Mouse (Mus musculus): Measurements from ENCODE around the gene Myoz2.

DNA sequence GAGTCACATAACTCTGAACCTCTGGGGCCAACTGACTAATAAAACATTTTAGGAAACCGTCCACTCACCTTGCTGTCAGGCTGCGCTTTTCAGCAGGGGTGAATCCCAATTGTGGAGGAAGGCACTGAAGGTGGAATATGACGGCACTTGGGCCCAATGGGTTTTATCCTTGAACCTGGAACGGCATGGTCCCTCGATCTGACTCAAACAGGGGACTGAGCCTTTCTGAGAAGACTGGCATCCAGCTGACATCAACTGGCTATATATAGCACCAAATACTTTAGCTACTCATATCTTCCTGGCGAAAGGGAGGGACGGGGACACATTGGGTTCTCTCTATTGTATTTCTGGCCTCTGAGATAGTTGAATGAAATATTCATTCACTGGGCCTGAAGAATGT, at the start of gene Myoz2:
- TF ChIP-seq CTCF (IDR thresholded peaks at IDR 0.05 in 2 of 3, conservative IDR thresholded peaks at IDR 0.05 in 1 of 3; ENCODE audit: control insufficient read depth in 1 of 3, insufficient read depth in 1 of 3, low read depth in 2 of 3, low read length in 3 of 3, poor library complexity in 1 of 3, severe bottlenecking in 1 of 3) (no peak), RCOR1 (IDR thresholded peaks at IDR 0.05; ENCODE audit: low read depth, low read length) (no peak), ETS1 (IDR thresholded peaks at IDR 0.05; ENCODE audit: low read depth, low read length) (no peak), NRF1 (IDR thresholded peaks at IDR 0.05; ENCODE audit: insufficient read depth, low read depth, low read length, poor library complexity, severe bottlenecking) (no peak)

All from MEL (cell line).